Mouse (Mus musculus) hindbrain, embryonic 15.5 days (tissue): ENCODE measurements around the gene Myl7. TPM values are rescaled to one million over a fixed set of nuclear protein-coding genes. Genes with fewer than 3 reads are reported as not detected.

Source experiments
- ATAC-seq: fragments of 200-750 bp; cut with Nextera tagmentation; 2 replicates; pipeline ENCODE4 v1.8.0; 2017; ENCODE audit warnings: low read depth, moderate number of reproducible peaks, moderate TSS enrichment; ENCODE audit not compliant: low FRiP score
- H3K27ac ChIP-seq: fragments of 300-500 bp; sonication (generic); replicated peaks from 2 replicates; pipeline ENCODE4 v1.5.1; 2015; ENCODE audit warnings: mild to moderate bottlenecking, inconsistent platforms
- H3K27me3 ChIP-seq: fragments of 300-500 bp; sonication (generic); 2 replicates; pipeline ENCODE4 v1.6.1; 2015; ENCODE audit warnings: control low read depth, inconsistent platforms
- H3K36me3 ChIP-seq: fragments of 300-500 bp; sonication (generic); 2 replicates; pipeline ENCODE4 v1.6.1; 2015; ENCODE audit warnings: control low read depth, inconsistent platforms
- H3K4me1 ChIP-seq: fragments of 300-500 bp; sonication (generic); replicated peaks from 2 replicates; pipeline ENCODE4 v1.6.1; 2015; ENCODE audit warnings: control low read depth, inconsistent platforms
- H3K4me2 ChIP-seq: fragments of 300-500 bp; sonication (generic); 2 replicates; pipeline ENCODE4 v1.6.1; 2015; ENCODE audit warnings: moderate library complexity, mild to moderate bottlenecking, inconsistent platforms
- H3K4me3 ChIP-seq: fragments of 300-500 bp; sonication (generic); 2 replicates; pipeline ENCODE4 v1.5.1; 2015; ENCODE audit warnings: mild to moderate bottlenecking, inconsistent platforms
- H3K9ac ChIP-seq: fragments of 300-500 bp; sonication (generic); 2 replicates; pipeline ENCODE4 v1.6.1; 2015; ENCODE audit warnings: inconsistent platforms
- H3K9me3 ChIP-seq: fragments of 300-500 bp; sonication (generic); 2 replicates; pipeline ENCODE4 v1.6.1; 2016; ENCODE audit warnings: control low read depth, inconsistent platforms
- WGBS: fragments of 180-500 bp; shearing (Covaris S2); methylation state at CpG from one replicate; pipeline ENCODE4 v1.1.7; 2015; 5-methylcytosine and 5-hydroxymethylcytosine counted together
- polyA plus RNA-seq: library from polyadenylated mRNA; unstranded; fragments of >200 nt; fragmentation: Nextera tagmentation; extraction: Ambion mirVana; gene quantifications from 2 replicates; pipeline ENCODE4 v1.2.1, GENCODE M21; 2015

Gene Myl7
- polyA plus RNA-seq, 1 experiment from 2014 or later = 0.36 TPM

GRCm38 (mm10) chr11:5915429-5916177, 17.0 kb upstream of the Myl7 start:
- Histone ChIP-seq H3K36me3 (no peaks in the 10 kb centered on the region), H3K4me1 (no peaks in the 10 kb centered on the region; the same call in 1 of the 2 replicates), H3K27ac (no peak overlapping the region), H3K9ac (no peak overlapping the region), H3K27me3 (no peaks in the 10 kb centered on the region), H3K4me3 (no peak overlapping the region), H3K4me2 (no peak overlapping the region), H3K9me3 (no peaks in the 10 kb centered on the region)
- ATAC-seq = no peak
- 88% methylated on average over 5 of the region's 5 CpGs for WGBS

- H3K27ac ChIP-seq = no peak overlapping the region
- H3K27me3 ChIP-seq = no peaks in the 10 kb centered on the region
- H3K36me3 ChIP-seq = no peaks in the 10 kb centered on the region
- H3K4me3 ChIP-seq = no peak overlapping the region
- H3K9me3 ChIP-seq = no peaks in the 10 kb centered on the region
- WGBS = 63% methylated on average over 5 of the region's 5 CpGs
- no peaks in the 10 kb centered on the region; the same call in 1 of the 2 replicates for H3K4me1 ChIP-seq
- H3K9ac ChIP-seq = no peak overlapping the region
- H3K4me2 ChIP-seq = no peak overlapping the region
- ATAC-seq = no peak
Observed at GRCm38 (mm10) chr11:5914940-5915339, 16.4 kb upstream of the Myl7 start.

GRCm38 (mm10) chr11:5913936-5914335, 15.4 kb upstream of the Myl7 start:
- no peaks in the 10 kb centered on the region for H3K36me3 ChIP-seq
- 80% methylated on average over 4 of the region's 4 CpGs for WGBS

GRCm38 (mm10) chr11:5913256-5913655, 14.7 kb upstream of the Myl7 start:
- no peak overlapping the region for H3K4me3 ChIP-seq
- 61% methylated on average over 8 of the region's 8 CpGs for WGBS
- H3K27me3 ChIP-seq = no peaks in the 10 kb centered on the region
- H3K9me3 ChIP-seq = no peaks in the 10 kb centered on the region
- no peak overlapping the region for H3K4me2 ChIP-seq
- ATAC-seq = no peak
- H3K36me3 ChIP-seq = no peaks in the 10 kb centered on the region
- no peaks in the 10 kb centered on the region; the same call in 1 of the 2 replicates for H3K4me1 ChIP-seq
- no peak overlapping the region for H3K27ac ChIP-seq
- H3K9ac ChIP-seq = no peak overlapping the region

More at GRCm38 (mm10) chr11:5913936-5914335, 15.4 kb upstream of the Myl7 start:
- Histone ChIP-seq H3K9ac (no peak overlapping the region), H3K4me2 (no peak overlapping the region), H3K4me1 (no peaks in the 10 kb centered on the region; the same call in 1 of the 2 replicates), H3K27me3 (no peaks in the 10 kb centered on the region), H3K27ac (no peak overlapping the region), H3K4me3 (no peak overlapping the region), H3K9me3 (no peaks in the 10 kb centered on the region)
- no peak for ATAC-seq

GRCm38 (mm10) chr11:5912635-5913034, 14.1 kb upstream of the Myl7 start:
- no peaks in the 10 kb centered on the region for H3K9me3 ChIP-seq
- H3K4me1 ChIP-seq = no peaks in the 10 kb centered on the region; the same call in 1 of the 2 replicates
- no peak overlapping the region for H3K9ac ChIP-seq
- no peak overlapping the region for H3K27ac ChIP-seq
- H3K4me2 ChIP-seq = no peak overlapping the region
- H3K36me3 ChIP-seq = no peaks in the 10 kb centered on the region
- no peak overlapping the region for H3K4me3 ChIP-seq
- WGBS = 29% methylated on average over 5 of the region's 5 CpGs
- no peak for ATAC-seq
- H3K27me3 ChIP-seq = no peaks in the 10 kb centered on the region

- H3K27me3 ChIP-seq = no peaks in the 10 kb centered on the region
- H3K4me3 ChIP-seq = no peak overlapping the region
- H3K4me2 ChIP-seq = no peak overlapping the region
- H3K36me3 ChIP-seq = no peaks in the 10 kb centered on the region
- no peak for ATAC-seq
- no peaks in the 10 kb centered on the region for H3K9me3 ChIP-seq
- WGBS = 84% methylated on average over 4 of the region's 4 CpGs
- no peak overlapping the region for H3K27ac ChIP-seq
- H3K9ac ChIP-seq = no peak overlapping the region
- H3K4me1 ChIP-seq = no peaks in the 10 kb centered on the region; the same call in 1 of the 2 replicates
Observed at GRCm38 (mm10) chr11:5908642-5909041, 10.1 kb upstream of the Myl7 start.

- Histone ChIP-seq H3K9me3 (no peaks in the 10 kb centered on the region), H3K4me3 (no peak overlapping the region), H3K36me3 (no peaks in the 10 kb centered on the region), H3K4me1 (peaks cover 9% of the 10 kb centered on the region), H3K27me3 (no peaks in the 10 kb centered on the region), H3K4me2 (no peak overlapping the region), H3K27ac (no peak overlapping the region), H3K9ac (no peak overlapping the region)
- ATAC-seq = no peak
- WGBS = 33% methylated on average over 5 of the region's 5 CpGs
Observed at GRCm38 (mm10) chr11:5907096-5907495, 8.5 kb upstream of the Myl7 start.

GRCm38 (mm10) chr11:5905778-5906518, 7.4 kb upstream of the Myl7 start:
- H3K9ac ChIP-seq = no peak overlapping the region
- 77% methylated on average over 10 of the region's 10 CpGs for WGBS
- no peaks in the 10 kb centered on the region for H3K36me3 ChIP-seq
- H3K27me3 ChIP-seq = no peaks in the 10 kb centered on the region
- H3K9me3 ChIP-seq = no peaks in the 10 kb centered on the region
- no peak overlapping the region for H3K27ac ChIP-seq
- H3K4me1 ChIP-seq = peaks cover 20% of the 10 kb centered on the region
- 0 out of 2 replicates have a peak, but pooled peaks have one; percentile 19 for ATAC-seq
- H3K4me2 ChIP-seq = no peak overlapping the region
- H3K4me3 ChIP-seq = no peak overlapping the region

GRCm38 (mm10) chr11:5904871-5905270, 6.3 kb upstream of the Myl7 start:
- H3K36me3 ChIP-seq = no peaks in the 10 kb centered on the region
- 87% methylated on average over 6 of the region's 6 CpGs for WGBS
- no peaks in the 10 kb centered on the region for H3K9me3 ChIP-seq
- H3K27me3 ChIP-seq = no peaks in the 10 kb centered on the region
- H3K9ac ChIP-seq = no peak overlapping the region
- H3K4me3 ChIP-seq = no peak overlapping the region
- no peak overlapping the region for H3K4me2 ChIP-seq
- H3K4me1 ChIP-seq = peaks cover 24% of the 10 kb centered on the region
- H3K27ac ChIP-seq = no peak overlapping the region
- ATAC-seq = no peak

GRCm38 (mm10) chr11:5904357-5904756, 5.8 kb upstream of the Myl7 start:
- WGBS = 71% methylated on average over 19 of the region's 19 CpGs
- Histone ChIP-seq H3K27me3 (no peaks in the 10 kb centered on the region), H3K4me1 (peaks cover 24% of the 10 kb centered on the region), H3K4me2 (no peak overlapping the region), H3K9ac (no peak overlapping the region), H3K4me3 (no peak overlapping the region), H3K9me3 (no peaks in the 10 kb centered on the region), H3K36me3 (no peaks in the 10 kb centered on the region), H3K27ac (peak overlapping the region; percentile 10; the same call in 1 of the 2 replicates)
- ATAC-seq = no peak

- ATAC-seq = no peak
- Histone ChIP-seq H3K36me3 (no peaks in the 10 kb centered on the region), H3K4me3 (no peak overlapping the region), H3K4me1 (peaks cover 24% of the 10 kb centered on the region), H3K9me3 (no peaks in the 10 kb centered on the region), H3K9ac (no peak overlapping the region), H3K27ac (peak overlapping the region; percentile 10; the same call in 1 of the 2 replicates), H3K27me3 (no peaks in the 10 kb centered on the region), H3K4me2 (no peak overlapping the region)
- WGBS = 87% methylated on average over 2 of the region's 2 CpGs
Observed at GRCm38 (mm10) chr11:5903844-5904243, 5.3 kb upstream of the Myl7 start.

GRCm38 (mm10) chr11:5902390-5902789, 3.8 kb upstream of the Myl7 start:
- H3K4me1 ChIP-seq = peaks cover 24% of the 10 kb centered on the region
- WGBS = 4% methylated on average over 6 of the region's 6 CpGs

More at GRCm38 (mm10) chr11:5902390-5902789, 3.8 kb upstream of the Myl7 start:
- Histone ChIP-seq H3K4me2 (peak overlapping the region; percentile 77), H3K9me3 (no peaks in the 10 kb centered on the region), H3K27ac (peak overlapping the region; percentile 86), H3K36me3 (no peaks in the 10 kb centered on the region), H3K9ac (peak overlapping the region; percentile 54), H3K4me3 (peak overlapping the region; percentile 45), H3K27me3 (0 out of 2 replicates have a peak, but pooled peaks cover 2% of the 10 kb centered on the region)
- ATAC-seq = peak; percentile 31
